Mouse (Mus musculus): ENCODE results near the gene Susd1. TPM values are rescaled to one million over a fixed set of nuclear protein-coding genes. Genes with fewer than 3 reads are reported as not detected.

Gene Susd1
- polyA plus RNA-seq, 1 experiment from 2014 or later = 2.1 TPM

GRCm38 (mm10) chr4:59282137-59282536 is 156.3 kb downstream of the Susd1 start:
- no peaks in the 10 kb centered on the region for H3K9me3 ChIP-seq (ENCODE audit: control insufficient read depth, low read length)
- no peaks in the 10 kb centered on the region for H3K27me3 ChIP-seq (replicated peaks; ENCODE audit: control insufficient read depth, insufficient read depth, low read length)
- H3K4me2 ChIP-seq (ENCODE audit: low read depth, low read length) = no peak overlapping the region
- H3K4me1 ChIP-seq (ENCODE audit: control insufficient read depth, insufficient read depth, low read length) = 0 out of 2 replicates have a peak, but pooled peaks cover 4% of the 10 kb centered on the region
- H3K36me3 ChIP-seq (ENCODE audit: control insufficient read depth, insufficient read depth, low read length) = no peaks in the 10 kb centered on the region
- peak; percentile 21 for DNase-seq (ENCODE audit: low spot score)
- H3K4me3 ChIP-seq (ENCODE audit: low read depth, low read length) = no peak overlapping the region
- no peak overlapping the region for H3K9ac ChIP-seq (ENCODE audit: low read depth, low read length)
- 42% methylated on average over 7 of the region's 7 CpGs for WGBS
- no peak overlapping the region for H3K27ac ChIP-seq (replicated peaks; ENCODE audit: low read depth, low read length)
- ATAC-seq (ENCODE audit: low read depth) = no peak

DNA sequence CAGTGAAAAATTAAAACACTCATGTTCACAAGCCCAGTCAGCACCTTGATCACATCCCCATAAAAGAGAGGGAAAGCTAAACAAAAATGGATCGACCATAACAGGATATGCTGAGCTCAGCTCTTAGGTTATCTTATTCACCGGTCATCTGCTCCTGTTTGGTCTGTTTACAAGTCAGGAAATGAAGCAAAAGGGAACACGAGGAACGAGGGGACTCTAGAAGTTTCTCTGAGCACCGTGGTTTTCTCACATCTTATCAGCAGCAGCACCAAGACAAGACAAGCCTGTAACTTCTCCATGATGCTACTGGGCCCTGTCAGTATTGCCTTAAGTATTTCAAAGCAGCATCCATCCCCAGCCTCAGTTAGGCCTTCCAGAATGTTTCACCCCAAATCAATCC is 157.6 kb downstream of the Susd1 start:
- WGBS = 77% methylated on average over 5 of the region's 5 CpGs
- no peak overlapping the region for H3K27ac ChIP-seq (replicated peaks; ENCODE audit: low read depth, low read length)
- no peak for ATAC-seq (ENCODE audit: low read depth)
- H3K9ac ChIP-seq (ENCODE audit: low read depth, low read length) = no peak overlapping the region
- no peak for DNase-seq (ENCODE audit: low spot score)
- no peaks in the 10 kb centered on the region for H3K9me3 ChIP-seq (ENCODE audit: control insufficient read depth, low read length)
- H3K4me1 ChIP-seq (ENCODE audit: control insufficient read depth, insufficient read depth, low read length) = 0 out of 2 replicates have a peak, but pooled peaks cover under 1% of the 10 kb centered on the region
- no peaks in the 10 kb centered on the region for H3K27me3 ChIP-seq (replicated peaks; ENCODE audit: control insufficient read depth, insufficient read depth, low read length)
- H3K4me3 ChIP-seq (ENCODE audit: low read depth, low read length) = no peak overlapping the region
- H3K36me3 ChIP-seq (ENCODE audit: control insufficient read depth, insufficient read depth, low read length) = no peaks in the 10 kb centered on the region
- H3K4me2 ChIP-seq (ENCODE audit: low read depth, low read length) = no peak overlapping the region

GRCm38 (mm10) chr4:59279111-59279510 is 159.3 kb downstream of the Susd1 start:
- no peaks in the 10 kb centered on the region for H3K9me3 ChIP-seq (ENCODE audit: control insufficient read depth, low read length)
- no peaks in the 10 kb centered on the region for H3K4me1 ChIP-seq (ENCODE audit: control insufficient read depth, insufficient read depth, low read length)
- no peaks in the 10 kb centered on the region for H3K27me3 ChIP-seq (replicated peaks; ENCODE audit: control insufficient read depth, insufficient read depth, low read length)
- WGBS = 92% methylated on average over 5 of the region's 5 CpGs
- H3K27ac ChIP-seq (replicated peaks; ENCODE audit: low read depth, low read length) = no peak overlapping the region
- DNase-seq (ENCODE audit: low spot score) (no peak), ATAC-seq (ENCODE audit: low read depth) (no peak)
- H3K36me3 ChIP-seq (ENCODE audit: control insufficient read depth, insufficient read depth, low read length) = no peaks in the 10 kb centered on the region
- no peak overlapping the region for H3K4me2 ChIP-seq (ENCODE audit: low read depth, low read length)
- H3K4me3 ChIP-seq (ENCODE audit: low read depth, low read length) = no peak overlapping the region
- H3K9ac ChIP-seq (ENCODE audit: low read depth, low read length) = no peak overlapping the region

GRCm38 (mm10) chr4:59278410-59278809 is 160.0 kb downstream of the Susd1 start:
- Histone ChIP-seq H3K27ac (replicated peaks; ENCODE audit: low read depth, low read length) (no peak overlapping the region), H3K4me3 (ENCODE audit: low read depth, low read length) (no peak overlapping the region), H3K9me3 (ENCODE audit: control insufficient read depth, low read length) (no peaks in the 10 kb centered on the region), H3K36me3 (ENCODE audit: control insufficient read depth, insufficient read depth, low read length) (no peaks in the 10 kb centered on the region), H3K4me1 (ENCODE audit: control insufficient read depth, insufficient read depth, low read length) (no peaks in the 10 kb centered on the region), H3K4me2 (ENCODE audit: low read depth, low read length) (no peak overlapping the region), H3K9ac (ENCODE audit: low read depth, low read length) (no peak overlapping the region), H3K27me3 (replicated peaks; ENCODE audit: control insufficient read depth, insufficient read depth, low read length) (no peaks in the 10 kb centered on the region)
- 86% methylated on average over 7 of the region's 7 CpGs for WGBS
- DNase-seq (ENCODE audit: low spot score) (no peak), ATAC-seq (ENCODE audit: low read depth) (no peak)

DNA sequence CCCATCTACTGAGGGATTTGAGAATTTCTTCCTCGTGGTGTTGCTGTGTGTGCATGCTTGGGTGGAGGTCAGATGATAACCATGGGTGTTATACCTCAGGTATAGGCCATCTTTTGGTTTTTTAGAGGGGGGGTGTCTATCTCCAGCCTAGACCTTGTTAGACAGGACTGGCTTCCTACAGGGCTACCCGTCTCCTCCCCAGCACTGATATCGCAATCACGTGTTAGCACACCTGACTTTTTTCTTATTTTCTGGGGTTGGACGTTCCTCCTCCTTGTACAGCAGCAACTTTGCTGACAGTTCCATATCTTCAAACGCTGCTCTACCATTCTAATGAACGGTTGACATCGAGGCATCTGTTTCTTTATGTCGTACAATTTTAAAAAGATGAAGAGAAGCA is 160.5 kb downstream of the Susd1 start:
- Histone ChIP-seq H3K9me3 (ENCODE audit: control insufficient read depth, low read length) (no peaks in the 10 kb centered on the region), H3K27ac (replicated peaks; ENCODE audit: low read depth, low read length) (no peak overlapping the region), H3K36me3 (ENCODE audit: control insufficient read depth, insufficient read depth, low read length) (no peaks in the 10 kb centered on the region), H3K4me3 (ENCODE audit: low read depth, low read length) (no peak overlapping the region), H3K4me2 (ENCODE audit: low read depth, low read length) (no peak overlapping the region), H3K9ac (ENCODE audit: low read depth, low read length) (no peak overlapping the region), H3K27me3 (replicated peaks; ENCODE audit: control insufficient read depth, insufficient read depth, low read length) (no peaks in the 10 kb centered on the region), H3K4me1 (ENCODE audit: control insufficient read depth, insufficient read depth, low read length) (no peaks in the 10 kb centered on the region)
- no peak for ATAC-seq (ENCODE audit: low read depth)
- DNase-seq (ENCODE audit: low spot score) = no peak
- 93% methylated on average over 9 of the region's 9 CpGs for WGBS

GRCm38 (mm10) chr4:59275956-59276355 is 162.5 kb downstream of the Susd1 start:
- DNase-seq (ENCODE audit: low spot score) (no peak), ATAC-seq (ENCODE audit: low read depth) (no peak)
- WGBS = 70% methylated on average over 2 of the region's 2 CpGs

DNA sequence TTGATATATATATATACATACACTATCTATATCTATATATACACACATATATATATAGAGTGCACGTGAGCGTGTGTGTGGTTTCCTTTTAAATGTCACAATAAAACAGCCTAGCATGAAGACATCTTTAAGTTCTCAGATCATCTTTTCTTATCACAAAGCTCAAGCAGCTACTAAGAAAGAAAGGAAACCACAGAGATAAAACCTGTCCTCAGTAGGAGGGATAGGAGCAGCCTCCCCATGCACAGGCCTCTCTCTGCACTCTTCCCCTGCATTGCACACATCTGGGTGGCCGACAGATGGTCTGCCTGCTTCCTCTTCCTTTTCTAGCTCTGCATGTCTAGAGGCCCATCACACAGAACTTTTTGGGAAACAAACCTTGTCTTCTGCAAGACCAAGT is 162.9 kb downstream of the Susd1 start:
- DNase-seq (ENCODE audit: low spot score) = no peak
- Histone ChIP-seq H3K27me3 (replicated peaks; ENCODE audit: control insufficient read depth, insufficient read depth, low read length) (no peaks in the 10 kb centered on the region), H3K4me3 (ENCODE audit: low read depth, low read length) (no peak overlapping the region), H3K9ac (ENCODE audit: low read depth, low read length) (no peak overlapping the region), H3K4me1 (ENCODE audit: control insufficient read depth, insufficient read depth, low read length) (no peaks in the 10 kb centered on the region), H3K36me3 (ENCODE audit: control insufficient read depth, insufficient read depth, low read length) (no peaks in the 10 kb centered on the region), H3K9me3 (ENCODE audit: control insufficient read depth, low read length) (no peaks in the 10 kb centered on the region), H3K4me2 (ENCODE audit: low read depth, low read length) (no peak overlapping the region), H3K27ac (replicated peaks; ENCODE audit: low read depth, low read length) (no peak overlapping the region)
- ATAC-seq (ENCODE audit: low read depth) = no peak
- WGBS = 85% methylated on average over 3 of the region's 3 CpGs

More at GRCm38 (mm10) chr4:59275956-59276355, 162.5 kb downstream of the Susd1 start:
- no peak overlapping the region for H3K4me2 ChIP-seq (ENCODE audit: low read depth, low read length)
- no peaks in the 10 kb centered on the region for H3K36me3 ChIP-seq (ENCODE audit: control insufficient read depth, insufficient read depth, low read length)
- H3K9ac ChIP-seq (ENCODE audit: low read depth, low read length) = no peak overlapping the region
- H3K27ac ChIP-seq (replicated peaks; ENCODE audit: low read depth, low read length) = no peak overlapping the region
- no peak overlapping the region for H3K4me3 ChIP-seq (ENCODE audit: low read depth, low read length)
- no peaks in the 10 kb centered on the region for H3K9me3 ChIP-seq (ENCODE audit: control insufficient read depth, low read length)
- no peaks in the 10 kb centered on the region for H3K27me3 ChIP-seq (replicated peaks; ENCODE audit: control insufficient read depth, insufficient read depth, low read length)
- H3K4me1 ChIP-seq (ENCODE audit: control insufficient read depth, insufficient read depth, low read length) = no peaks in the 10 kb centered on the region

GRCm38 (mm10) chr4:59274136-59274535 is 164.3 kb downstream of the Susd1 start:
- ATAC-seq (ENCODE audit: low read depth) = no peak
- H3K4me1 ChIP-seq (ENCODE audit: control insufficient read depth, insufficient read depth, low read length) = no peaks in the 10 kb centered on the region
- no peak overlapping the region for H3K9ac ChIP-seq (ENCODE audit: low read depth, low read length)
- no peaks in the 10 kb centered on the region for H3K36me3 ChIP-seq (ENCODE audit: control insufficient read depth, insufficient read depth, low read length)
- H3K9me3 ChIP-seq (ENCODE audit: control insufficient read depth, low read length) = 0 out of 2 replicates have a peak, but pooled peaks cover 6% of the 10 kb centered on the region
- H3K4me3 ChIP-seq (ENCODE audit: low read depth, low read length) = no peak overlapping the region
- no peaks in the 10 kb centered on the region for H3K27me3 ChIP-seq (replicated peaks; ENCODE audit: control insufficient read depth, insufficient read depth, low read length)
- no peak for DNase-seq (ENCODE audit: low spot score)
- H3K27ac ChIP-seq (replicated peaks; ENCODE audit: low read depth, low read length) = no peak overlapping the region
- H3K4me2 ChIP-seq (ENCODE audit: low read depth, low read length) = no peak overlapping the region
- 35% methylated on average over 4 of the region's 4 CpGs for WGBS

- no peaks in the 10 kb centered on the region for H3K27me3 ChIP-seq (replicated peaks; ENCODE audit: control insufficient read depth, insufficient read depth, low read length)
- ATAC-seq (ENCODE audit: low read depth) (peak; percentile 60), DNase-seq (ENCODE audit: low spot score) (peak; percentile 77)
- WGBS = 3% methylated on average over 1 of the region's 1 CpGs
- H3K9ac ChIP-seq (ENCODE audit: low read depth, low read length) = no peak overlapping the region
- no peak overlapping the region for H3K4me2 ChIP-seq (ENCODE audit: low read depth, low read length)
- H3K4me3 ChIP-seq (ENCODE audit: low read depth, low read length) = no peak overlapping the region
- H3K27ac ChIP-seq (replicated peaks; ENCODE audit: low read depth, low read length) = no peak overlapping the region
- H3K9me3 ChIP-seq (ENCODE audit: control insufficient read depth, low read length) = 0 out of 2 replicates have a peak, but pooled peaks cover 10% of the 10 kb centered on the region
- no peaks in the 10 kb centered on the region for H3K36me3 ChIP-seq (ENCODE audit: control insufficient read depth, insufficient read depth, low read length)
- H3K4me1 ChIP-seq (ENCODE audit: control insufficient read depth, insufficient read depth, low read length) = no peaks in the 10 kb centered on the region
These were observed 165.1 kb downstream of the Susd1 start for GRCm38 (mm10) chr4:59273342-59273741.
